Mouse (Mus musculus): ENCODE measurements around the gene Fmo2.
A peak's percentile ranks its signal among the peaks of the same experiment; 100 is the strongest.

Gene Fmo2

GRCm38 (mm10) chr1:162897838-162898811, at the start of gene Fmo2:
Gene Fmo2 (minus strand): TSS chr1:162898726.
- no peak for DNase-seq (ENCODE audit: low spot score in 2 of 2)

- no peak for DNase-seq (ENCODE audit: low spot score in 2 of 2)
Measured at GRCm38 (mm10) chr1:162947934-162948333, 49.4 kb upstream of the Fmo2 start.

GRCm38 (mm10) chr1:162946837-162947558, 48.5 kb upstream of the Fmo2 start:
- DNase-seq (ENCODE audit: low spot score in 2 of 2): no peak

GRCm38 (mm10) chr1:162943700-162944099, 45.2 kb upstream of the Fmo2 start:
- no peak for DNase-seq (ENCODE audit: low spot score in 2 of 2)

- DNase-seq (ENCODE audit: low spot score in 2 of 2): no peak
Measured at GRCm38 (mm10) chr1:162938696-162939351, 40.3 kb upstream of the Fmo2 start.

- DNase-seq (ENCODE audit: low spot score in 2 of 2): no peak
Measured at GRCm38 (mm10) chr1:162937970-162938695, 39.6 kb upstream of the Fmo2 start.

- DNase-seq (ENCODE audit: low spot score in 2 of 2): no peak
Measured at GRCm38 (mm10) chr1:162937415-162937814, 38.9 kb upstream of the Fmo2 start, which contains the start of gene Fmo6. Gene Fmo6 (minus strand): TSS chr1:162937515.

- DNase-seq (ENCODE audit: low spot score in 2 of 2): no peak
Measured at GRCm38 (mm10) chr1:162934374-162935012, 36.0 kb upstream of the Fmo2 start.

GRCm38 (mm10) chr1:162932386-162932785, 33.9 kb upstream of the Fmo2 start:
- DNase-seq (ENCODE audit: low spot score in 2 of 2): no peak

GRCm38 (mm10) chr1:162931880-162932279, 33.4 kb upstream of the Fmo2 start:
- no peak for DNase-seq (ENCODE audit: low spot score in 2 of 2)

GRCm38 (mm10) chr1:162931310-162931875, 32.9 kb upstream of the Fmo2 start:
- no peak for DNase-seq (ENCODE audit: low spot score in 2 of 2)

- no peak for DNase-seq (ENCODE audit: low spot score in 2 of 2)
Measured at GRCm38 (mm10) chr1:162930631-162931030, 32.1 kb upstream of the Fmo2 start.

- DNase-seq (ENCODE audit: low spot score in 2 of 2): no peak
Measured at GRCm38 (mm10) chr1:162929146-162929545, 30.6 kb upstream of the Fmo2 start.

- no peak for DNase-seq (ENCODE audit: low spot score in 2 of 2)
Measured at GRCm38 (mm10) chr1:162925121-162925520, 26.6 kb upstream of the Fmo2 start.

GRCm38 (mm10) chr1:162916661-162917060, 18.1 kb upstream of the Fmo2 start:
- no peak for DNase-seq (ENCODE audit: low spot score in 2 of 2)

GRCm38 (mm10) chr1:162914932-162915556, 16.5 kb upstream of the Fmo2 start:
- DNase-seq (ENCODE audit: low spot score in 2 of 2): no peak

- DNase-seq (ENCODE audit: low spot score in 2 of 2): no peak
Measured at GRCm38 (mm10) chr1:162912085-162912484, 13.6 kb upstream of the Fmo2 start.

GRCm38 (mm10) chr1:162901879-162902278, 3.4 kb upstream of the Fmo2 start:
- no peak for DNase-seq (ENCODE audit: low spot score in 2 of 2)

GRCm38 (mm10) chr1:162895900-162896299, 2.6 kb downstream of the Fmo2 start:
- DNase-seq (ENCODE audit: low spot score in 2 of 2): peak; percentile 67 to 82

GRCm38 (mm10) chr1:162893014-162893413, 5.5 kb downstream of the Fmo2 start:
- no peak for DNase-seq (ENCODE audit: low spot score in 2 of 2)

Measured in right cerebral cortex, adult 2 months (tissue).